ENCODE assay signal across 8 mouse cellular contexts in the genomic region with DNA sequence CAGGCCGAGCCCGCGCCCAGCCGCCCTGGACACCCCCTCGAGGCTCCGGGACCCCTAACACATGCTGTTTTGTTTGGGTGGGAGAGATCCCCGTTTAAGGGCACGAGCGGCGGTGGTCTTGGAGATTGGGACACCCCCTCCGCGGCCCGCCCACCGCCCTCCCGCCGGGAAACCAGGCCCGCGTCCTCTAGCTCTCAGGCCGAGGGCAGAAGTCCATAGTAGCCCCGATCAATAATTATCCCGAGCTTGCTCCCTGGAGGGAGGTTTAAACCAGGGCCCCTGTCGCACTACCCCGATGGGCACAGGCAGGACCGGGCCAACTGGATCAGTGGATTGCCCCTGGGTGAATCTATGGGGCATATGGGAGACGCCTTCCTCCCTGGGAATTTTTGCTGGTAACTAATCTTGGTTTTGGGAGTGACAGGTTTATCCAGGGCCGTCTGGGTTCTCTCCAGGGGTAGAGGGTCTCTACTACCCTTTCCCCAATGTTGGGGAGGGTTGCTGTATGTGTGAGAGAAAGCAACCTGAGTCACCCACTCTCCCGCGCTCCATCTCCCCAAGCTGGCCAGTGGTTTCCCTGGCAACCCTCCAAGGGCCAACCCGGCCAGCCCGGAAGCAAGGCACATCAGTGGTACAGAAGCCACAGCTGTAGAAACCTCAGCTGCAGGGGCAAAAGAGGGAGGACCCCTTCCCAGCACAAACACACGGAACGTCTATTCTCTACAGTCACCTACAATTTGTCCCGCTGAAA. TPM values are rescaled to one million over a fixed set of nuclear protein-coding genes. Genes with fewer than 3 reads are reported as not detected.
DNase-seq lines count a peak whose midpoint lies in the region; ATAC-seq lines count a peak whose summit lies in the region.

No protein-coding gene starts in this region.

- peak; percentile 47 for ATAC-seq in common myeloid progenitor, adult 5-6 weeks (replicated peaks; ENCODE audit: low read depth, poor library complexity, severe bottlenecking)
- peak; percentile 73 for ATAC-seq in intestine, embryonic 16.5 days
- peak; percentile 26 for ATAC-seq in liver, embryonic 13.5 days (ENCODE audit: low read depth)
- ATAC-seq in neural tube, embryonic 12.5 days (ENCODE audit: low FRiP score, low read depth), result peak; percentile 66

- peak; percentile 31 to 59 for DNase-seq in spleen, postnatal 10 days (ENCODE audit: low spot score in 2 of 2)
- DNase-seq in spleen, postnatal 14 days (ENCODE audit: low spot score in 2 of 2), result no peak
- peak; percentile 66 for DNase-seq in gastrocnemius, postnatal 25 days
- no peak for DNase-seq in liver, embryonic 13.5 days
- DNase-seq in thymus, postnatal 25 days, result peak; percentile 62

- no peaks in the 10 kb centered on the region for H3K36me3 ChIP-seq in intestine, embryonic 16.5 days (ENCODE audit: control insufficient read depth, insufficient read depth, low read length)
- no peaks in the 10 kb centered on the region for H3K36me3 ChIP-seq in liver, embryonic 13.5 days
- no peaks in the 10 kb centered on the region for H3K36me3 ChIP-seq in neural tube, embryonic 12.5 days

- peak overlapping the region; percentile 91 for H3K27ac ChIP-seq in intestine, embryonic 16.5 days (ENCODE audit: low read length)
- H3K27ac ChIP-seq in liver, embryonic 13.5 days, result peak overlapping the region; percentile 90
- peak overlapping the region; percentile 8; the same call in 1 of the 2 replicates for H3K27ac ChIP-seq in neural tube, embryonic 12.5 days

- H3K4me2 ChIP-seq in intestine, embryonic 16.5 days (ENCODE audit: low read depth, low read length), result peak overlapping the region; percentile 87
- H3K4me2 ChIP-seq in liver, embryonic 13.5 days, result peak overlapping the region; percentile 96
- peak overlapping the region; percentile 91 for H3K4me2 ChIP-seq in neural tube, embryonic 12.5 days (replicated peaks)

- H3K4me1 ChIP-seq in intestine, embryonic 16.5 days (ENCODE audit: control insufficient read depth, insufficient read depth, low read length), result peaks cover 19% of the 10 kb centered on the region
- H3K4me1 ChIP-seq in liver, embryonic 13.5 days (replicated peaks), result peaks cover 52% of the 10 kb centered on the region
- peaks cover 16% of the 10 kb centered on the region for H3K4me1 ChIP-seq in neural tube, embryonic 12.5 days

- H3K4me3 ChIP-seq in intestine, embryonic 16.5 days (ENCODE audit: low read length), result peak overlapping the region; percentile 73
- H3K4me3 ChIP-seq in liver, embryonic 13.5 days (replicated peaks), result peak overlapping the region; percentile 92
- H3K4me3 ChIP-seq in neural tube, embryonic 12.5 days, result peak overlapping the region; percentile 92

- 2% methylated on average over 33 of the region's 33 CpGs for WGBS in intestine, embryonic 16.5 days
- 9% methylated on average over 33 of the region's 33 CpGs for WGBS in liver, embryonic 13.5 days (ENCODE audit: insufficient replicate concordance)
- 1% methylated on average over 33 of the region's 33 CpGs for WGBS in neural tube, embryonic 12.5 days

- H3K27me3 ChIP-seq in intestine, embryonic 16.5 days (replicated peaks; ENCODE audit: control insufficient read depth, insufficient read depth, low read length), result no peaks in the 10 kb centered on the region
- peaks cover 29% of the 10 kb centered on the region for H3K27me3 ChIP-seq in liver, embryonic 13.5 days
- peaks cover 6% of the 10 kb centered on the region for H3K27me3 ChIP-seq in neural tube, embryonic 12.5 days (replicated peaks)

- H3K9ac ChIP-seq in intestine, embryonic 16.5 days (ENCODE audit: low read depth, low read length), result peak overlapping the region; percentile 91
- peak overlapping the region; percentile 95 for H3K9ac ChIP-seq in liver, embryonic 13.5 days
- H3K9ac ChIP-seq in neural tube, embryonic 12.5 days, result peak overlapping the region; percentile 93

- H3K9me3 ChIP-seq in intestine, embryonic 16.5 days (ENCODE audit: control insufficient read depth, low read length), result no peaks in the 10 kb centered on the region
- no peaks in the 10 kb centered on the region for H3K9me3 ChIP-seq in liver, embryonic 13.5 days (replicated peaks)
- H3K9me3 ChIP-seq in neural tube, embryonic 12.5 days, result no peaks in the 10 kb centered on the region

RNA-seq across cellular contexts. Expression of gene Stat5b, which starts 0.4 kb away (rescaled TPM):
- 49.4 and 64.4 TPM in 2 replicates for total RNA-seq in common myeloid progenitor, adult 5-6 weeks (2017)
- 100 to 1,000 TPM in 1 of 2 experiments, 10 to 100 TPM in 1; 93.2 to 126 TPM for total RNA-seq in gastrocnemius, postnatal 25 days (2021)
- polyA plus RNA-seq in intestine, embryonic 16.5 days (2015; fragmentation: Nextera tagmentation; extraction: Ambion mirVana), result 20.5 and 22.8 TPM in 2 replicates
- polyA plus RNA-seq in liver, embryonic 13.5 days (2015; fragmentation: Nextera tagmentation; extraction: Ambion mirVana), result 21.1 and 23.8 TPM in 2 replicates
- 18.2 and 19.6 TPM in 2 replicates for polyA plus RNA-seq in neural tube, embryonic 12.5 days (2016; fragmentation: Nextera tagmentation; extraction: Ambion mirVana)

RNA-seq across cellular contexts. Expression of gene Stat5a, which starts 8.2 kb away (rescaled TPM):
- 44.4 and 52.7 TPM in 2 replicates for total RNA-seq in common myeloid progenitor, adult 5-6 weeks (2017)
- 10 to 100 TPM; 10.9 to 14.8 TPM for total RNA-seq in gastrocnemius, postnatal 25 days (2021)
- 5.8 and 6.2 TPM in 2 replicates for polyA plus RNA-seq in intestine, embryonic 16.5 days (2015; fragmentation: Nextera tagmentation; extraction: Ambion mirVana)
- 11.1 and 14.6 TPM in 2 replicates for polyA plus RNA-seq in liver, embryonic 13.5 days (2015; fragmentation: Nextera tagmentation; extraction: Ambion mirVana)
- polyA plus RNA-seq in neural tube, embryonic 12.5 days (2016; fragmentation: Nextera tagmentation; extraction: Ambion mirVana), result 1.7 and 1.9 TPM in 2 replicates

Comparison
In these comparisons a context has a peak if more than half of its experiments do, and no peak if none do; other contexts are left out.
1. DNase-seq: peak in spleen, postnatal 10 days (2 of 2), gastrocnemius, postnatal 25 days (single experiment) and thymus, postnatal 25 days (single experiment); none in spleen, postnatal 14 days (0 of 2) and liver, embryonic 13.5 days (single experiment).
2. H3K27ac ChIP-seq: peak in every context shown above with its lines; median percentile 91 in intestine, embryonic 16.5 days; 90 in liver, embryonic 13.5 days; 8 in neural tube, embryonic 12.5 days.
3. Peak in every context shown above with its lines, with median percentiles within 50 percentile points of each other: ATAC-seq, H3K4me2 ChIP-seq, H3K4me3 ChIP-seq and H3K9ac ChIP-seq.